Mouse (Mus musculus): Measurements from ENCODE around the gene Ttll12.

The Ttll12 gene

DNA sequence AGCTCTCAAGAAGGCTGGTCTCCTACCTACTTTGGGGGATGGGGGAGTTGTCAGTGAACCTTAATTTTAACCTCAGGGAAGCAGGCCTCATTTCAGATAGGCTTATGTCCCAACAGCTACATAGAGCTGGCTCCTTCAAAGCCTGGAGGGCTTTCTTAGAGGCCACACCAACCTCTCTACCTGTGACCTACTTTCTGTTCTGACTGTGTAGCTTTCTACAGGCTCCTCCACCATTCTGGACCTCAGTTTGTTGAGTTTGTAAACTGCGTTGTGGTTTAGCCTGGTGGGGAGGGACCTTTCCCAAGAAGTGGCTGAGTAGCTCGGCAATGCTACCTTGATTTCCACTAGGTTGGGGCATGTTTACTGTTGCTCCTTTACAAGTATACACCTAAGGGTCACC lies 67.2 kb downstream of the Ttll12 start:
- no peak for DNase-seq (ENCODE audit: low read depth, low spot score)

DNA sequence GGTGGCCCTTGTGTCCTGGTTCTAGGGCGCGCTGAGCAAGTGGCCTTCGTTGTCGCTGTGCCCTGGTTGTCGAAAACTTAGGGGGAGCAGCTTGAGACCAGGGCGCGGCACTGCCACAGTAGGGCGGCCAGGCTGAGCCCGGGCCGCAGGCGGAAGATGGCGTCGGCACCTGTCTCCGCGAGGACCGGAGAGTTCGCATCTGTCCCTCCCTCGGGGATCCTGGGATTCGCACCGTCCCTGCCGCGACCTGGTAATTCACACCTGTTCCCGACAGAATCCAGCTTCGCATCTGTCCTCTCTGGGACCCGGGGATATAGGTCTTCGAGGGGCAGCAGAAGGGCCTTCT lies 67.9 kb downstream of the Ttll12 start:
- no peak for DNase-seq (ENCODE audit: low read depth, low spot score)

DNA sequence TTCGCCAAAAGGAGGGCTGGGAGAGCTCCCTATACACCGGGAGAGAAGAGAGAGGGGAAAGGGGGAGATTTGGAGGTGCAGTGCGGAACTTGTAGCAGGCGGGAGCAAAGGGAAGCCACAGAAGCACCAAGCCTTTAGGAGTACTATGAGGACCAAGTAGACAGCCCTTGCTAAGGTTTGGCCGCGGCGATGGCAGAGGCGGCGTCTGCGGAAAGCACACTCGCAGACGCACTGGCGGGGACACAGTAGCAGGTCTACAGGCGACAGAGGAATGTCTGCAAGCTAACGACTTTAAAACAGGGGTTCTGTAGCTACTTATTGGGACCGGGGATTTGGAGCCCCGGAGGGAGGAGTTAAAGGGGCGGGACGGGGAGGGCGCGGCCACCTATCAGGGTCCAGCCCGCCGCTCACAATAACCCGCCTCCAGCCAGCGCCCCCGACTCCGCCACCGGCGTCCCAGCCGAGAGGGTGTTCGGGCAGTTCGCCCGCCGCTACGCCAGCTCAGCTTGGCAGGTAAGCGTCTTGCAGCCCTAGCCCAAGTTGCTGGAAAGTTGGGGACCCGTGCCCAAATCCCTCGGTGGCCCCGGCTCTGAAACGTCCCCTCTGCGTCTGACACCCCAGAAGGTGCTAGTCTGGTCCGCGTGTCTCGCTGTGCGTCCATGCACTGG lies 68.4 kb downstream of the Ttll12 start, which contains the start of gene Bik:
Gene Bik (plus strand): TSS at position 439 of the 668 bp plus-strand sequence.
- DNase-seq (ENCODE audit: low read depth, low spot score) = no peak

Data from ES-CJ7 (cell line).